Mouse (Mus musculus) heart, adult 18-20 months (tissue): ENCODE data around the gene Fam213a. TPM values are rescaled to one million over a fixed set of nuclear protein-coding genes. Genes with fewer than 3 reads are reported as not detected.
A peak's percentile ranks its signal among the peaks of the same experiment; 100 is the strongest.
"Not testable (repeated sequence)": the region's sequence is repeated elsewhere in the genome, so short reads cannot be mapped to it uniquely, and the experiment has no call there.

Experiments
- DNase-seq, 2 experiments: peaks; one replicate each; pipeline ENCODE4 v3.0.0; 2021 to 2022; ENCODE audit warnings: mixed read lengths in 1 of 2
- long read RNA-seq, 2 experiments: library from polyadenylated mRNA; stranded (forward); transcript quantifications; one replicate each; pipeline ENCODE4 v2.0.0; 2021
- total RNA-seq, 2 experiments: library from RNA; stranded (reverse); gene quantifications; 2 replicates each; pipeline ENCODE4 v1.2.3; 2021

Gene Fam213a
- 10 to 100 TPM; 33.8 to 46.0 TPM for total RNA-seq
- long read RNA-seq, experiment 1, transcript Fam213a-201 (6 exons, 1,537 nt) = major isoform, 13 of 23 reads
- long read RNA-seq, experiment 1, partial matches to known transcripts = 3 of 23 reads
- long read RNA-seq, experiment 1, other reads (novel, unspliced or antisense) = 3 of 23 reads
- long read RNA-seq, experiment 2, transcript Fam213a-202 (6 exons, 1,567 nt) = minor isoform, 6 of 31 reads
- long read RNA-seq, experiment 2, transcript Fam213a-201 (6 exons, 1,537 nt) = major isoform, 18 of 31 reads
- long read RNA-seq, experiment 2, partial matches to known transcripts = 1 of 31 reads
- long read RNA-seq, experiment 2, other reads (novel, unspliced or antisense) = 4 of 31 reads

- peak; percentile 91 to 92 for DNase-seq
Measured at GRCm38 (mm10) chr14:41013630-41014613, at the start of gene Fam213a. TSS of gene Fam213a (minus strand) at chr14:41013788.

- DNase-seq = not testable (repeated sequence)
Measured at GRCm38 (mm10) chr14:41053190-41053589, 39.6 kb upstream of the Fam213a start.

- peak in 1 of 2 experiments; percentile 9 for DNase-seq
Measured at GRCm38 (mm10) chr14:41052481-41052880, 38.9 kb upstream of the Fam213a start.

GRCm38 (mm10) chr14:41050471-41050870, 36.9 kb upstream of the Fam213a start:
- DNase-seq = no peak

DNA sequence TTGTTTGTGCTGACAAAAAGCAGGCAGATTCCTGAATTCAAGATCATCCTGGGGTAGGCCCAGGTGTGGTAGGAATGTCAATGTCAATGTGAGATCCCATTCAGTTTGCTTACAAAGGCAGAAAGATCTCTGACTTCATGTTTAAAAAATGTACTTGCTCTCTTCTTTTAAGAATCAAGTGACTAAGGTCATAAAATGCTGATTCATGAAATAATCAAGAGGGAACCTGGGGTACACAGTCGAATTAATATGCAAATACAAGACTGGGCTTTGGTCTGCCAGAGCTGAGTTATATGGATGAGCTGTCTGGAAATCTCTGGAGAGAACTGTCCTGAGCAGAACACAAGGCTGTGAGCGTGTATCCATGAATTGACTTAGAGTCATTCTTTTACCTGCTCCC, 33.8 kb upstream of the Fam213a start:
- DNase-seq = no peak

- peak; percentile 42 to 76 for DNase-seq
Measured at GRCm38 (mm10) chr14:41035146-41035798, 21.7 kb upstream of the Fam213a start.

- DNase-seq = peak; percentile 71 to 87
Measured at GRCm38 (mm10) chr14:41033135-41034110, 19.8 kb upstream of the Fam213a start.

GRCm38 (mm10) chr14:41030989-41031513, 17.5 kb upstream of the Fam213a start:
- DNase-seq = no peak

DNA sequence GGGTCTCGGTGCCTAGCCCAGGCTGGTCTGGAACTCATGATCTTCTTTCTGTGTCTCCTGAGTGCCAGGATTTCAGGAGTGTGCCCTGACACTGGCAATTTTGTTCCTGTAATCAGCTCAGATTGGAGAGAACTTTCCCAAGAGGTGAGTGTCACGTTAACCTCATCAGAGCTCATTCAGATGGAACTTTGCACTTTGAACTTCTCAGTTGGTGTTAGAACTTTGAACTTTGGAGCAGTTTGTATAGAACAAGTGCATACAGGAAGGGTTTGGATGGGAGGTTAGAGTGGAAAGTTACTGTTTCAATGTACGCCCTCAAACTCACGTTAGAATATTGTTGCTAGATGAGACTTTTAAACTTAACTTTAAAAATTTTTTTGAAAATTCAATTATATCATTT, 15.7 kb upstream of the Fam213a start:
- no peak for DNase-seq

DNA sequence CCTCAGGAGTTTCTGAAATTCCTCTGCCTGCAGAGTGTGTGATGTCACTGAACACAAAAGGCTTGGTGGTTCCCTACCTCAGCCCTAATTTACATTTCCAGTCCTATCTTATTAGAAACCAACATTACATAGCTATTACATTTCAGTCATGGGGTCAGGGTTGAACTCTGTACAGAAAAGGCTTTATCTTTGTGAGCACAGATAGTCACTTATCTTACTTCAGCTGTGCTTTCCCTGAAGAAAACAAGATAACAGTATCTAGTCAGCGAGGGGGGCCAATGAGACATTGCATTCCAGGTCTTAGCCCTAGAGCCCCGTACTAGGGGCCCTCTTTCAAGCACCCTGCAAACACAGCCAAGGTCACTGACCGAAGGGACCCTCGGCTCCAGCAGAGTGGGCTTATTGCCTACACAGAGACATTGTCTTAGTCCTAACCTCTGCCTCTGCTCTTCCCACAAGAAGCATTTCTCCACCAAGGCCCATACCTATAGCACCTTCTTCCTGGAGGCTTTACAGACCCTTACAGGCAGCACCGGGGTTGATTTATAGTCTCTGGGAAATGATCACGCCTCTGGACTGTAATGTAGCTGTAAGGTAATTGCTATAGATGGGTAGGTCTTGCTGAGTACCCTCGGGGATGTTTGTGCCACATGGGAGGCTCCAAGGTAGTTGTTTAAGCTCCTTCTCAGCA, 12.2 kb upstream of the Fam213a start:
- DNase-seq = no peak

DNA sequence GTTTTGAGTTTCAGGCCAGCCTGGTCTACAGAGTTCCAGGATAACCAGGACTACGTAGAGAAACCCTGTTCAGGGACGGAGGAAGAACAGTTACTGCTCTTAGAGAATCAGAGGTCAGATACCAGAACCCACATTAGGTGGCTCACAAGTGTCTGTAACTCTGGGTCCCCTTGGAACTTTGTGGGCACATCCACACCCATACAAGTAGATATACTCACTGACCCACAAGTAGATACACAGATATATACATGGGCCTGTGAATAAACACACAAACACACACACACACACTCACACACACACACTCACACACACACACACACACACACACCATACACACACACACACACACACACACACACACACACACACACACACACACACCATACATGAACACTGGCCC, 11.5 kb upstream of the Fam213a start:
- DNase-seq = no peak

DNA sequence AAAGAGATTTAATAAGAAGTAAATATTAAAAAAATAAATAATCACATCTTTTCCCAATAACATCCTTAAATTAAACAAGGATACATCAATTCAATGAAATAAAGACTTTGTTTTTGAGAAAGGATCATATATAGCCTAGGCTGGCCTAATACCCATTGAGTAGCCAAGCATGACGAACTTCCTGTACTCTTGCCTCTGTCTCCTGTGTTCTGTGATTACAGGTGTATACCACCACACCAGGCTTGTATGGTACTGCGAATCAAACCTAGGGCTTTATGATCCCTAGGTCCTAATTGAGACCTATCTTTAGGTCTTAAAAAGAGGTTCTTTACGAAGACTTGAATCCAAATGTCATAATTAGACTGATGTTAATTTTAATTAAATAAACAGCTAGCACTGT, 7.7 kb upstream of the Fam213a start:
- DNase-seq = no peak

DNA sequence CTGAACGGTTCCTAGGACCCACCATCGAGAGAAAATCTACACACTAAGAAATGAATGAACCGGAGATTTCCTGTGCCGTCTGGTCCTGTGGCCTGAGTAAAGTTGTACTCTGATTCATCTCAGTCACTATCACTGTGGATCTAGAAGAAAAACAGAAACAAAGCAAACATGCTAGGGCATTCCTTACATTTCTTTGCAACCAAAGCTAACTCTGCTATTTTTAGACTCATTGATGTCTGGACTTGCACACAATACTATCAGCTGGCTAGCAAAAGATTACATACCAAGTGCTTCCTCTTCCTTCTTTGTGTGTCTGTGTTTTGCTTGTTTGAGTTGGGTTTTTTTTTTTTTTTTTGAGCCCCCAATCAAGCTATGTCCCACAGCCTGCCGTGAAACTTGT, 3.9 kb upstream of the Fam213a start:
- no peak for DNase-seq

GRCm38 (mm10) chr14:41014701-41015240, 1.2 kb upstream of the Fam213a start:
- no peak for DNase-seq

DNA sequence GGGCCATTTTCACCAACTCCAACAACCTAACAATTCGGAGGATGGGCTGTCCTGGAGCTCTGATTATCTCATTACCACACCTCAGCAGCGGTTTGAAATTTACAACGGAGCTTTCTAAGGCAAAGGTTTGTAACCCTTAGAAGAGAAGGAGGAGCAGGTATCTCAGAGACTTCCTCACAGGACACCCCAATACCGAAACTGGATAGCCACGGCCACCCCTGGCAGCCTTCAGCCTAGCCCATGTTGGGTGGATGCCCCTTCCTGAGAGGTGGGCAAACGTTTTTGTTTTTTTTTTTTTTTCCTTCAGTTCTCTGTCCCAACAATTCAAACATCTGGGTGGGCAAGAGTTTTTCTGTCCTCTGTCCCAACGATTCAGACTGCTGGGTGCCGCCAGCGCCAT, 445 bp downstream of the Fam213a start:
- no peak for DNase-seq

DNA sequence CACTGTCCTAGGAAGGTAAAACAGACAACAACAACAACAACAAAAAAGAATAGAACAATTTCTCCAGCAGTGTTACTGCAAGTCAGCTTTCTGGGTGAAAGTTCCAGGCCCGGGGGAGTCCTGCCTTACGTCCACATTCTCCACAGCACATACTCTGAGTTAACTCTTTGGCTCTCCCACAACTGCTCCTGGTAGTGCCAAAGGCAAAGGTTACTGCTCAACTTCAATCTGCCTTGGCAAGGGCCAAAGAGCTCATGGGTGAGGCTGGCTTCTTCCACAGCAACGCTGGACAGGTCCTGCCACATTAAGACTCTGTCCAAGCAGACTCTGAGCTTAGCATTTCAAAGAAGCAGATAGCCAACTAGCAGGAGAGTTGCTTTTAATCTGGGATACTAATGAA, 1.7 kb downstream of the Fam213a start:
- no peak for DNase-seq

DNA sequence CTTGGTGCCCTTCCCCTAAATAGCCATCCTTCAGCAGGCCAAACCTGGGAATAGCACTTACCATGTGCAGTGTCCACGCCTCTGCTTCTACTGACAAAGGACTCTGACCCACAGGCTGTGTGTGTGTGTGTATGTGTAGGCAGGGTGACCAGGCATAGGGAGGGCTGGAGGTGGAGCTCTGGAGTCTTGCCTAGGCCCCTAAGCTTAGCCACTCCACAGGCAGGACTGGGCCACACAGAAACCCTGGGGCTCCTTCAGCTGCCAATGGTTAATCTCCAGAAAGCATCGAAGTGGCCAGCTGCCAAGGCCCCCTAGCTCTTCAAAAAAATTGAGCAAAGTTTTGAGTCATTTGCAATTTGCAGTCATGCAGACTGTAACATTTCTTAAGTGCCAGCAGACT, 5.5 kb downstream of the Fam213a start:
- no peak for DNase-seq

GRCm38 (mm10) chr14:41007641-41008040, 5.9 kb downstream of the Fam213a start:
- DNase-seq = no peak

DNA sequence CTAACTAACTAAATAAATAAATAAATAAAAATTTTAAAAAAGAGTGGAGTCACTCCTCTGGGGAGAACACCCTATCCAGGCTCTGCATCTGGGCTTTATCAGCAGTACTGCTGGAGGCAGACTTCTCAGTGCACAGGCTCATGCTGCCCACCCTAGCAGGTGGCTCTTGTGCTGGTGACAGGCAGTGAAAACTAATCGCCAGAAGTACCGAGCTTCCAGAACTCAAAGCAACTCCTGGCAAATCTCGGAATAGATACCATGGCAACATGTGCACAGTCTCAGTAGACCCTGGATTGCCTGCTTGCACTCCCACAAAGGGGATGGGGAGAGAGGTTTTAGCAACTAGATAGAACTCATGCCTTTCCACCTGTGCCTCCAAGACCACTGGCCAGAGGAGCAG, 6.7 kb downstream of the Fam213a start:
- DNase-seq = no peak

DNA sequence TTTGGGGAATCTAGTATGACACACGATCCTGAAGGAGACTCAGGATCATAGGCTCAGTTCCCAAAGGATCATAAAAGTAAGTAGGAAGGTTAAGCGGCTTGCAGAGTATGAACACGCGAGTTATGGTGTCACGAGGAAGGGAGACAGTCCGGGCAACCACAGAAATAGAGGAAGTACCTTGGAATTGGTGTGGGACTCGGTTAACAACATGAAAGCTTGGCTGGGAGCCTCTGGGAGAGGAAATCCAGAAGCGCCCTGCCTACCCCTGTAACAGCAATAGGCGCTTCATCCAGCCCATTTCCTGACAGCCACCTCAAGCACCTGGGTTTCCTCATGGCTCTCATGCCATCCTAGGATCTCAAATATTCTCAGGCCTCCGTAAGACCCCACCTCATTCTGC, 7.3 kb downstream of the Fam213a start:
- DNase-seq = no peak
